Mouse (Mus musculus) layer of hippocampus, adult 9-10 months (tissue): ENCODE results near the gene Pcnx3.

Experiments
- DNase-seq: peaks from one replicate; pipeline ENCODE4 v3.0.0; 2022; ENCODE audit warnings: low spot score

The Pcnx3 gene

DNA sequence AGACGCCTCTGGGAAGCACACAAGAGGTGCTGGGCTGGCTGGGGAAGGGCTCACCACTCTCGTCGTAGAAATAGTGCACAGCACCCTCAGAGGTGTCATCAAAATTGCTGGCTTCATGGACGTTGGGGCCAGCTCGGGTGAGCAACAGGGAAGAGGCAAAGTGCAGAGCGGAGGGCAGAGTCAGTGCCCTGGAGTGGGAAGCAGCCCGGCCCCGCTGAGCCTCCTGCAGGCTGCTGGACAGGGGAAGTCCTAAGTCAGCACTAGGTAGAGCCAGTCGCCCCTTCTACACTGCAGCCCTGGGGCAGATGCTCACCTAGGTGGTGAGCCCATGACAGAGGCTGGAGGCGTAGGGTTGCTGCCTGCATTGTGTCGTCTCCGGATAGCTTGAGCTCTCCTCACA lies 4.5 kb downstream of the Pcnx3 start:
- DNase-seq, result no peak

DNA sequence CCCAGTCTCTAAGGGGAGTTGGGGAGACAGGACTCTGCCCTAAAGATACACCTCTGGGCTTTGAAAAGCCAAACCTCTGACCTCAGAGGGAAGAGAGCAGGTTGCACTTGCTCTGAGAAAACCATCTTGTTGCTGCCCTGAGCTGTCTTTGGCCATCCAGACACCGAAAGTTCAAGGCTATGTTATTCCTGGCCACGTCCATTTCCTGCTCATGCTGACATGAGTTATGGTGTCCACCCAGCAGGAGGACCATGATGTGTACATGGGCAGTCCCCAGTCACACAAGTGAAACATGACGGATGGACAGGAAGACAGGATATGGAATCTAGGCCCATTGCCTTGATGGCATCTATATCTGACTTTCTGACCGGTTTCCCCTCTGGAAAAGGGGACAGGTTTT lies 8.3 kb downstream of the Pcnx3 start:
- DNase-seq, result no peak

GRCm38 (mm10) chr19:5668372-5668771 lies 20.3 kb downstream of the Pcnx3 start:
- DNase-seq, result no peak

DNA sequence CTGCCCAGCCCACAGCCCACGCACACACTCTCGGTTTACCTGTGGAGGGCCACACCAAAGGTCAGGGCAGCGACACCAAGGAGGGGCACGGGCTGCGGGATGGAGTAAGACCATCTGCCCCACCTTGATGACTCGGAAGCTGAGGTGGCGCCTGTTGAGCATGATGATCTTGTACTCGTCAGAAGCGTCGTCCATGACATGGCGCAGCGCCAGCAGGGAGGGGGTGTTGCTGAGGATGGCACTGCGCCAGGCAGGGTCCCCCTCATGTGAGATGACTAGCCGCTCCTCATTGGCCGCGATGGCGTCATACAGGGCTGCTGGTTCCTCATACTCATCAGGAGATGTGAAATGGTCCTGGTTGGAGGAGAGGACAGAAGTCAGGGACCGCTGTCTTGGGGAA lies 22.3 kb downstream of the Pcnx3 start:
- DNase-seq, result no peak

- DNase-seq, result no peak
Measured at GRCm38 (mm10) chr19:5665465-5665864, 23.2 kb downstream of the Pcnx3 start.

- DNase-seq, result no peak
Measured at GRCm38 (mm10) chr19:5664669-5665257, 23.9 kb downstream of the Pcnx3 start.

DNA sequence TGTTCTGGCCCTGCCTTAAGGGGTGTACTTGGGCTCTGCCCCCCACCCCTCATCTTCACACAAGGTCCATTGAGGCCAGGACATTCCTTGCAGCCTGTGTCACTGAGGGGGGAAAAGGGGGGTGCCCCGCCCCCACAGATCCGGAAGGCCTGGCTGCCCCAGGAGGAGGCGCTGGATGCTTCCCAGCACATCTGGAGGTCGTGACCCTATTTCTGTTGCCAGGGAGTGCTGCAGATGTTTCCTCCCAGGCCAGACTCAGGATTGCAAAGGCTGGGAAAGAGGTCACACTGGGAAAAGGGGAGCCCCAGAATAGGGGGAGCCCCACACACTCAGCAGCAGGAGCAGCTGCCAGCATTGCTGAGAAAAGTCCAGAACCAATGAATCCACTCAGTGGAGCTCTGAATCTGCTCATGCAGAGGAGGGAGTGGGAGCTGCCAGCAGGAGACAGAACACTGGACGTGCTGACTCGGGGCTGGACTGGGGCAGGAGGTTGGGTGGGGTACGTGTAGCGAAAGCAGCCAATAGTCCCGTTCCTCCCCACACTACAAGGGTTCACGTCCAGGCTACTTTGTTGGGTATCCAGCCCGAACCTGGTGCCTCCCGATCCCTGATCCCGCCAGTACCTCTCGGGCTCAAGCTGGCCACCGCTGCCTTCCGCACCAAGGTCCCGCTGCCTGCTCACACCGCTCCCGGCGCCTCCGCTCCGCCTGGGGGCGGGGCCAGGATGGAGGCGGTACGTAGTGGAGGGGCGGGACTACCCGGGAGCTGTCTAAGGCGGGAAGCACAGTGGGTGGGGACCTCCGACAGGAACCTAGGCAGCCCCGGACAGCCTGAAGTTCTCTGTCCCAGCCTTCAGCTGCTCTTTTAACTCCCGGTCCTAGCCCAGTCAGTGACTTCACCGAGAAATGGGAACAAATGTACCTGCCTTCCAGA lies 25.5 kb downstream of the Pcnx3 start, which contains the start of gene Sipa1:
TSS of gene Sipa1 (minus strand) at position 727 of the 933 bp plus-strand sequence.
- peak; percentile 36 for DNase-seq

DNA sequence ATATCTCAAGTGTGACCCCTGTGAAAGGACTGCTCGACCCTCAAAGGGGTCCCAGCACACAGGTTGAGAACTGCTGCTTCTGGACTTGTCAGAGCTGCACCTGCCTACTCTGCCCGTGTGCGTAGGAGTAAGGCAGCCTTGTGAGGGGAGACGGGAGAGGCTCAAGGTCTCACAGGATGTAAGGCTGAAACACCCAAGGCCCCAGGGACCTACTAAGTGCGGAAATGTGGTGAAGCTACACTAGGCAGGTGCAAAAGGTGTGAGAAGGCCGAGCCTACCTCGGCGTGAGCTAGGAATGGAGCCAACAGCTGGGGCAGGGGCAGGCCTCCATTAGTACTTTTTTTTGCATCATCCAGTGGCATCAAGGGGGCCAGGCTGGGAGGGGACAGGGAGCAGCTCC lies 26.4 kb downstream of the Pcnx3 start:
- no peak for DNase-seq

GRCm38 (mm10) chr19:5660942-5661751 lies 27.6 kb downstream of the Pcnx3 start:
- DNase-seq, result no peak

- DNase-seq, result no peak
Measured at GRCm38 (mm10) chr19:5654720-5655298, 33.9 kb downstream of the Pcnx3 start.

GRCm38 (mm10) chr19:5653969-5654719 lies 34.6 kb downstream of the Pcnx3 start:
- DNase-seq, result no peak

GRCm38 (mm10) chr19:5652570-5652969 lies 36.1 kb downstream of the Pcnx3 start:
- no peak for DNase-seq

GRCm38 (mm10) chr19:5651502-5652274 lies 37.0 kb downstream of the Pcnx3 start:
- DNase-seq, result no peak

DNA sequence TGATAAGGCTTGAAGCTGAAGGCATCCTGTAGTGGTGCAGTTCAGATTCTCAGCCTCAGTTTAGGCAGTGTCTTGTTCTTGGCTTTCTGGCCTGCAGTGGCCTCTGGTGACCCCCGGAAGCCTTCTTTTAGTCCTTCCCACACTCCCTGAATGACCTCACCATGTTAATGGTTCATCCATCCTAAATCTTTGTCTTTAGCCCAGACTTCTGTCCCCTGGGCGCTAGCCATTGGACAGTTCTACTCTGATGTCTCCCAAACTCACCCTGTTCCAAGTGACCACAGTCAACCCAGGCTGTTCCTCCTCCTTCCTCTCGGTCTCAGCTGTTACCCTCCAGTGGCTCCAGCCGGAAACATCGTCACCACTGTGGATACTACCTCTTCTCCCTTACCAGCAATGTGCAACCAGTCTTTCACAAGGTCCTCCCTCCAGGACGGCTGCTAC lies 39.4 kb downstream of the Pcnx3 start:
- DNase-seq, result no peak

GRCm38 (mm10) chr19:5648401-5649297 lies 40.1 kb downstream of the Pcnx3 start:
- peak; percentile 67 for DNase-seq

GRCm38 (mm10) chr19:5647791-5648190 lies 40.9 kb downstream of the Pcnx3 start:
- no peak for DNase-seq

DNA sequence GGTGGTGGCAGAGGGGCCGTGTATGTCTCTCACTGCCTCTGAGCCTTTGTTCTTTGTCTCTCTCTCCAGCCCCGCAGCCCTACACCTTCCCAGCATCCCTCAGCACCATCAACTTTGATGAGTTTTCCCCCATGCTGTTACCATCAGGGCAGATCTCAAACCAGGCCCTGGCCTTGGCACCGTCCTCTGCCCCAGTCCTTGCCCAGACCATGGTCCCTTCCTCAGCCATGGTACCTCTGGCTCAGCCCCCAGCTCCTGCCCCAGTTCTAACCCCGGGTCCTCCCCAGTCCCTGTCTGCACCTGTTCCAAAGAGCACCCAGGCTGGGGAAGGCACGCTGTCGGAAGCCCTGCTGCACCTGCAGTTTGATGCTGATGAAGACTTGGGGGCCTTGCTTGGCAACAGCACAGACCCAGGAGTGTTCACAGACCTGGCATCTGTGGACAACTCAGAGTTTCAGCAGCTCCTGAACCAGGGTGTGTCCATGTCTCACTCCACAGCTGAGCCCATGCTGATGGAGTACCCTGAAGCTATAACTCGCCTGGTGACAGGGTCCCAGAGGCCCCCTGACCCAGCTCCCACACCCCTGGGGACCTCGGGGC lies 41.9 kb downstream of the Pcnx3 start:
- DNase-seq, result no peak

GRCm38 (mm10) chr19:5645280-5645679 lies 43.4 kb downstream of the Pcnx3 start:
- DNase-seq, result no peak

GRCm38 (mm10) chr19:5641641-5642040 lies 47.1 kb downstream of the Pcnx3 start:
- no peak for DNase-seq
